Mouse (Mus musculus) heart, embryonic 12.5 days (tissue): ENCODE measurements around the gene Ppil6. TPM values are rescaled to one million over a fixed set of nuclear protein-coding genes. Genes with fewer than 3 reads are reported as not detected.
A peak's percentile ranks its signal among the peaks of the same experiment; 100 is the strongest.
"Not testable (repeated sequence)": the region's sequence is repeated elsewhere in the genome, so short reads cannot be mapped to it uniquely, and the experiment has no call there.

Experiments
- ATAC-seq: fragments of 200-750 bp; cut with Nextera tagmentation; 2 replicates; pipeline ENCODE4 v1.8.0; 2017; ENCODE audit warnings: moderate TSS enrichment, moderate library complexity; ENCODE audit not compliant: insufficient number of reproducible peaks, low FRiP score
- H3K27ac ChIP-seq: fragments of 300-500 bp; sonication (generic); 2 replicates; pipeline ENCODE4 v1.5.1; 2016; ENCODE audit warnings: mild to moderate bottlenecking, moderate library complexity; ENCODE audit not compliant: poor library complexity, severe bottlenecking
- H3K27me3 ChIP-seq: fragments of 300-500 bp; sonication (generic); replicated peaks from 2 replicates; pipeline ENCODE4 v1.6.1; 2016; ENCODE audit warnings: mild to moderate bottlenecking, moderate library complexity
- H3K36me3 ChIP-seq: fragments of 300-500 bp; sonication (generic); 2 replicates; pipeline ENCODE4 v1.6.1; 2016; ENCODE audit warnings: mild to moderate bottlenecking, moderate library complexity
- H3K4me1 ChIP-seq: fragments of 300-500 bp; sonication (generic); replicated peaks from 2 replicates; pipeline ENCODE4 v1.6.1; 2016; ENCODE audit warnings: mild to moderate bottlenecking
- H3K4me2 ChIP-seq: fragments of 300-500 bp; sonication (generic); 2 replicates; pipeline ENCODE4 v1.6.1; 2016; ENCODE audit warnings: mild to moderate bottlenecking, moderate library complexity
- H3K4me3 ChIP-seq: fragments of 300-500 bp; sonication (generic); 2 replicates; pipeline ENCODE4 v1.5.1; 2016; ENCODE audit warnings: mild to moderate bottlenecking
- H3K9ac ChIP-seq: fragments of 300-500 bp; sonication (generic); 2 replicates; pipeline ENCODE4 v1.6.1; 2016; ENCODE audit warnings: mild to moderate bottlenecking, moderate library complexity
- H3K9me3 ChIP-seq: fragments of 300-500 bp; sonication (generic); replicated peaks from 2 replicates; pipeline ENCODE4 v1.6.1; 2016; ENCODE audit warnings: mild to moderate bottlenecking, moderate library complexity
- WGBS: fragments of 180-500 bp; shearing (Covaris S2); methylation state at CpG from one replicate; pipeline ENCODE4 v1.1.7; 2016; 5-methylcytosine and 5-hydroxymethylcytosine counted together
- polyA plus RNA-seq: library from polyadenylated mRNA; unstranded; fragments of >200 nt; fragmentation: Nextera tagmentation; extraction: Ambion mirVana; gene quantifications from 2 replicates; pipeline ENCODE4 v1.2.1, GENCODE M21; 2016

The Ppil6 gene
- polyA plus RNA-seq, 1 experiment from 2014 or later = 1.1 TPM

- H3K27me3 ChIP-seq, H3K4me1 ChIP-seq, H3K36me3 ChIP-seq, H3K27ac ChIP-seq, H3K4me3 ChIP-seq, H3K4me2 ChIP-seq, ATAC-seq, H3K9me3 ChIP-seq, H3K9ac ChIP-seq: not testable (repeated sequence)
- 2% methylated on average over 3 of the region's 3 CpGs for WGBS
Observed at GRCm38 (mm10) chr10:41505446-41505845, 15.2 kb downstream of the Ppil6 start.

GRCm38 (mm10) chr10:41509160-41509559, 18.9 kb downstream of the Ppil6 start:
- H3K4me3 ChIP-seq = no peak overlapping the region
- no peak overlapping the region for H3K4me2 ChIP-seq
- no peaks in the 10 kb centered on the region for H3K9me3 ChIP-seq
- peaks cover 4% of the 10 kb centered on the region; the same call in 1 of the 2 replicates for H3K27me3 ChIP-seq
- ATAC-seq = no peak
- H3K4me1 ChIP-seq = no peaks in the 10 kb centered on the region
- no peak overlapping the region for H3K27ac ChIP-seq
- 23% methylated on average over 2 of the region's 2 CpGs for WGBS
- H3K9ac ChIP-seq = no peak overlapping the region
- H3K36me3 ChIP-seq = no peaks in the 10 kb centered on the region

DNA sequence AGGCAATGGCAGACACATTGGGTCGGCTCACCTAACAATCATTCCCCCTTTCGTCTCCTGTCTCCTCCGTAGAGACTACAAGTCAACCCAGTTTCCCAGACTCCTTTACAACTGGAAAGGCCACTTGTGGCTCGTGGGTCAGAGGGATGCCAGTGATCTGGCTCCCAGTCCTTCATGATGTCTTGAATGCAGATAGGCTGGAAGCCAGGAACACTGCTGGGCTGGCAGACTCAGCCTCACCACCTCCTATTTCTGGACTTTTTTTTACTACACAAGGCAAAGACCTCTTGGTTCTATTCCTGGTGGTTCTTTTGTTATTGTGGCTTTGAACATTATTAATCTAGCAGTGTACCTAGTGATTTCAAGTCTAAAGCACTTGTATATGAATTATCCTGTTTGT, 24.1 kb downstream of the Ppil6 start:
- WGBS = 61% methylated on average over 4 of the region's 4 CpGs
- H3K27me3 ChIP-seq = no peaks in the 10 kb centered on the region
- H3K27ac ChIP-seq = no peak overlapping the region
- H3K4me3 ChIP-seq = no peak overlapping the region
- no peaks in the 10 kb centered on the region for H3K9me3 ChIP-seq
- H3K4me2 ChIP-seq = no peak overlapping the region
- no peak for ATAC-seq
- no peaks in the 10 kb centered on the region for H3K36me3 ChIP-seq
- no peak overlapping the region for H3K9ac ChIP-seq
- no peaks in the 10 kb centered on the region for H3K4me1 ChIP-seq

DNA sequence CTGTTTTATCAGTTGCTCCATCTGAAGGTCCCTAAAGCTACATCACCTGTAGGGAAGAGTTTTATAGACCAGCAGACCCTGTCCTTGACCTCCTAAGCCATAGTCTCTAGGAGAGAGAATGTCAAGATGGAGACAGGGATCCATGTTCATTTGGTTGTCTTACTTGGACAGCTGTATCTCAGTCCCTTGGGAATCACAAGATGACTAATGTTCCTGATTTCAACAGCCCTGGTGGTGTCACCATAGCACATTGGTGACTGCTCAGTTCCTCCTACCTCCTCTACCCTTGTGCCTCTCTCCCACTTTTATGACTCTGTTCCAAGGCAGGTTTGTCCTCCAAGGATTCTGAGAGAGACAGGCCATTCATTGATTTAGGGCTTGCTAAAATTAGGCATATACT, 24.7 kb downstream of the Ppil6 start:
- Histone ChIP-seq H3K4me3 (no peak overlapping the region), H3K4me2 (no peak overlapping the region), H3K27ac (no peak overlapping the region), H3K9ac (no peak overlapping the region), H3K36me3 (no peaks in the 10 kb centered on the region), H3K4me1 (no peaks in the 10 kb centered on the region), H3K9me3 (no peaks in the 10 kb centered on the region), H3K27me3 (no peaks in the 10 kb centered on the region)
- no peak for ATAC-seq

DNA sequence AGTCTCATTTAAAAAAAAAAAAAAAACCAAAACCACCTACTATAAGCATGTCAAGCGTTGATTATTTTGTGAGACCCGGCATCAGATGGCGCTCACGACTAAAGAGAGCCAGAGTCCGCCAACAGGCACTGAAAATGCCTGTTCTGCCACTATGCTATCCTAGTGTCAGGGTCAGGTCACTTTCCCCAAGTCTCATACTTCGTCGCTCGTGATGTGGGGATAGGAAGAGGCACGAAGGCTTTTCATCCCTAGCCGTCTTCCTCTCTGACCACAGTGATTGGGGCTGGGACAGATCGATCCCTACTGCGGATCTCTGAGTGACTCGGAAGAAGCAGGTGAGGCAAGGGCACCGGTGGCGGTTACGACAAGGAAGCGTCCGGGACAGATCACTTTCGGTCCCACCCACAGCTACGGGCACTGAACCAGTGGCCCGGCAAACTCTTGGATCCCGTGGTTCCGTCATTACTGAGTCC, 28.3 kb downstream of the Ppil6 start:
- no peaks in the 10 kb centered on the region for H3K27me3 ChIP-seq
- peak; percentile 68 for ATAC-seq
- no peaks in the 10 kb centered on the region for H3K9me3 ChIP-seq
- peaks cover 6% of the 10 kb centered on the region; the same call in 1 of the 2 replicates for H3K36me3 ChIP-seq
- peak overlapping the region; percentile 80 for H3K9ac ChIP-seq
- 0% methylated on average over 23 of the region's 23 CpGs for WGBS
- peak overlapping the region; percentile 89 for H3K4me3 ChIP-seq
- H3K4me1 ChIP-seq = peaks cover 11% of the 10 kb centered on the region
- H3K27ac ChIP-seq = peak overlapping the region; percentile 97
- H3K4me2 ChIP-seq = peak overlapping the region; percentile 73

DNA sequence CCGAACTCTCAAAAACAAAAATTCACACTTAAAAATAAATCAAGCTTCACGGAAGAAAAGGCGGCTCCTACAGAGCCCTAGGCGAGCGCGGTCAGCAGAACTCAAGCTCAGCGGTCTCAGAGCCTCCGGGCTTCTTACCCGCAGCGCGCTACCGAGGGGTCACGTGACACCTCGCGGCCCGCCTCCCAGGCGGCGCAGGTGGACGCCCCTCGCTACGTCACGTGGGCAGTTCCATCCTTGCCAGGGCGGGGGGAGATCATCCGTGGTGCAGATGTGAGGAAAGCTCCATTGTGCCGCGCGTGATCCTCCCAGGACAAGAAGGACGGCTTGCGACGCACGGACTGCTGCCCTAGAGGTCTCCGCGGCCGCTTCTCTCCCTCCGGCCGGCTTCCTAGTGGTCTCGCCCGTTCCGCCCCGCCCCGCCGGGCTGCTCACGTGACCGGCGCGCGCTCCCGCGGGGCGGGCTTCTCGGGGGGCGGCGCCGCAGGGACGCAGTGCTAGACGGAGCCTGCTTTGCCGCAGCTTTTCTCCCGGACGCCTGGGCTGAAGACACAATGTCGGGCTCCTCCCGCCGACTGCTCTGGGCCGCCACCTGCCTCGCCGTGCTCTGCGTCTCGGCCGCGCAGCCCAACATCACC, 28.9 kb downstream of the Ppil6 start, which contains the start of gene Cd164:
Gene Cd164 (plus strand): TSS at position 434 of the 638 bp plus-strand sequence.
- 0% methylated on average over 69 of the region's 69 CpGs for WGBS
- peak; percentile 95 for ATAC-seq
- Histone ChIP-seq H3K27ac (peak within 1 kb of the TSS; percentile 97), H3K9me3 (no peaks in the 10 kb centered on the region), H3K4me1 (peaks cover 11% of the 10 kb centered on the region), H3K4me2 (peak within 1 kb of the TSS; percentile 73), H3K27me3 (no peaks in the 10 kb centered on the region), H3K4me3 (peak within 1 kb of the TSS; percentile 89), H3K9ac (peak within 1 kb of the TSS; percentile 97), H3K36me3 (peaks cover 9% of the 10 kb centered on the region; the same call in 1 of the 2 replicates)

- H3K27me3 ChIP-seq = no peaks in the 10 kb centered on the region
- peak overlapping the region; percentile 97 for H3K9ac ChIP-seq
- H3K9me3 ChIP-seq = no peaks in the 10 kb centered on the region
- peak overlapping the region; percentile 73 for H3K4me2 ChIP-seq
- H3K4me1 ChIP-seq = peaks cover 11% of the 10 kb centered on the region
- peak overlapping the region; percentile 89 for H3K4me3 ChIP-seq
- peak; percentile 62; the same call in 1 of the 2 replicates for ATAC-seq
- peak overlapping the region; percentile 97 for H3K27ac ChIP-seq
- H3K36me3 ChIP-seq = peaks cover 14% of the 10 kb centered on the region
- under 1% methylated on average over 65 of the region's 65 CpGs for WGBS
Observed at GRCm38 (mm10) chr10:41519640-41520409, 29.6 kb downstream of the Ppil6 start.

GRCm38 (mm10) chr10:41520410-41520673, 30.1 kb downstream of the Ppil6 start:
- WGBS = 3% methylated on average over 5 of the region's 5 CpGs
- peaks cover 11% of the 10 kb centered on the region for H3K4me1 ChIP-seq

GRCm38 (mm10) chr10:41523386-41523785, 33.1 kb downstream of the Ppil6 start:
- Histone ChIP-seq H3K27me3 (no peaks in the 10 kb centered on the region), H3K36me3 (peaks cover 34% of the 10 kb centered on the region), H3K9me3 (no peaks in the 10 kb centered on the region), H3K27ac (no peak overlapping the region), H3K9ac (no peak overlapping the region), H3K4me2 (no peak overlapping the region), H3K4me1 (peaks cover 11% of the 10 kb centered on the region), H3K4me3 (no peak overlapping the region)
- WGBS = 90% methylated on average over 3 of the region's 3 CpGs
- ATAC-seq = no peak

More at GRCm38 (mm10) chr10:41520410-41520673, 30.1 kb downstream of the Ppil6 start:
- Histone ChIP-seq H3K4me3 (peak overlapping the region; percentile 89), H3K4me2 (peak overlapping the region; percentile 83), H3K36me3 (peaks cover 14% of the 10 kb centered on the region), H3K9ac (peak overlapping the region; percentile 97), H3K27ac (no peak overlapping the region), H3K27me3 (no peaks in the 10 kb centered on the region), H3K9me3 (no peaks in the 10 kb centered on the region)
- no peak for ATAC-seq

DNA sequence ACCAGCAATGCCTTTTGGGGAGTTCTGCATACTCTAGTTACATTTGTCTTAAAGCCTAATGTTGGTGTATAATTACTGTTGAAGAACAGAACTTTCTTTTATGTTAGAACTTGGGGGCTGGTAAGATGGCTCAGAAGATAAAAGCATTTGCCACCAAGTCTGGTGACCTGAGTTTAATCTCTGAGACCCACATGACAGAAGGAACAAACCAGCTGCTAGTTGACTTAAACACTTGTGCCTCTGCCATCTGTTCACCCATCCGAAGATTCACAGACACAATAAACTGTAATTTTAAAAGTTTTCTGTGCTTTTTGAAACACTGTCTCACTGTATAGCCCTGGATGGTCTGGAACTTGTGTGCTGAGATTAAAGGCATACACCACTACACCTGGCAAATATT, 35.5 kb downstream of the Ppil6 start:
- H3K4me1 ChIP-seq = peaks cover 9% of the 10 kb centered on the region
- H3K4me3 ChIP-seq = no peak overlapping the region
- no peak overlapping the region for H3K9ac ChIP-seq
- no peaks in the 10 kb centered on the region for H3K27me3 ChIP-seq
- H3K4me2 ChIP-seq = no peak overlapping the region
- H3K9me3 ChIP-seq = no peaks in the 10 kb centered on the region
- H3K27ac ChIP-seq = no peak overlapping the region
- WGBS = 84% methylated on average over 1 of the region's 1 CpGs
- H3K36me3 ChIP-seq = peaks cover 49% of the 10 kb centered on the region
- ATAC-seq = no peak

- Histone ChIP-seq H3K9ac (no peak overlapping the region), H3K4me1 (no peaks in the 10 kb centered on the region), H3K4me3 (no peak overlapping the region), H3K9me3 (no peaks in the 10 kb centered on the region), H3K27me3 (no peaks in the 10 kb centered on the region), H3K27ac (no peak overlapping the region), H3K4me2 (no peak overlapping the region), H3K36me3 (peaks cover 68% of the 10 kb centered on the region)
- no peak for ATAC-seq
- 88% methylated on average over 5 of the region's 5 CpGs for WGBS
Observed at GRCm38 (mm10) chr10:41529972-41530371, 39.7 kb downstream of the Ppil6 start.
